Mouse (Mus musculus): ENCODE data around the gene Mapk14. TPM values are rescaled to one million over a fixed set of nuclear protein-coding genes. Genes with fewer than 3 reads are reported as not detected.
A peak's percentile ranks its signal among the peaks of the same experiment; 100 is the strongest.

Mapk14 gene
- polyA plus RNA-seq (2015; fragmentation: Nextera tagmentation; extraction: Ambion mirVana), result 30.8 and 32.5 TPM in 2 replicates

DNA sequence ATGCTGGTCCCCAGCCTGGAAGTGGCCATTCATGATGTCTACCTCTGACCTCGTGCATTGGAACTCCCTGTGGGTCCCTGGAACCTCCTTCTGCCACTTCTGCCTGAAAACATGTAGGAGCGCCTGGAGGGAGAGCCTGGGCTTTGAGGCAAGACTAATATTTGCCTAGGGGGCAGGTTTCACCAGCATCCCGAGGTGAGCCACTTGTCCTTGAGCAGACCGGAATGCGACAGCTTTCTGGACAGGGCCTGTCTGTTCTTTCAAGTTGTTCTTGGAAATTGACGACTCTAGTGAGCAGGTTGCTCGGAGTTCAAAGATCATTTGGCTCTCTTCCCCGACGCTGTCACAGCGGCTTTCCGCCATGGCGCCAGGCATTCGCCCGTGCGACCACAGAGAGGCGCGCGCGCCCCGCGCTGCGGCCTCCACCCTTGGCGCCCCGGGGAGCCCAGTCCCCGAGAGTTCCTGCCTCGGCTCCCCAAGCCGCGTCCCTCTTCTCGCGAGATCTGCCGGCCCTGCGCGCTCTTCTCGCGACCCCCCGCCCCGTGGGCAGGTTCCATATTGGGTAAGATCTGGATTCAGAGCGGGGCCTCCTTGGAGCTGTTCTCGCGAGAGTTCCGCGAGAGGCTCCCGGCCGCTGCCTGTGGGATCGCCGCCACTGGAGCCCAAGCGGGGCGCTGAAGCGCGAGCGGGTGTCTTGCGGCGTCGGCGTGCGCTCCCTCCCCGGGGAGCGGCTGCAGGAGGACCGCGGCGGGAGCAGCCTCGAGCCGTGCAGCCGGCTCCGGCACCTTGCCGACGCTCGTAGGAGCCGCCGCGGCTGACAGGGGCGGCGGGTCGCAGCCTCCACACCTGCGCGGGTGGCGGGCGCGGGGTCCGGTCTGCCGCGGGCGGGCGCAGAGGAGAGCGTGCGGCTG, at the start of gene Mapk14:
Mapk14 (plus strand) TSS at position 554 of the 911 bp plus-strand sequence.
- peak within 1 kb of the TSS; percentile 93 for H3K27ac ChIP-seq
- peak within 1 kb of the TSS; percentile 98 for H3K9ac ChIP-seq
- peaks cover 11% of the 10 kb centered on the region; the same call in 1 of the 2 replicates for H3K36me3 ChIP-seq
- ATAC-seq (ENCODE audit: low read depth) (peak; percentile 91), DNase-seq (peak; percentile 100)
- under 1% methylated on average over 79 of the region's 86 CpGs for whole genome bisulfite sequencing (ENCODE audit: insufficient replicate concordance)
- H3K4me1 ChIP-seq (replicated peaks), result peaks cover 59% of the 10 kb centered on the region
- H3K4me2 ChIP-seq, result peak within 1 kb of the TSS; percentile 90
- no peaks in the 10 kb centered on the region for H3K9me3 ChIP-seq (replicated peaks)
- no peaks in the 10 kb centered on the region for H3K27me3 ChIP-seq
- H3K4me3 ChIP-seq (replicated peaks), result peak within 1 kb of the TSS; percentile 100

DNA sequence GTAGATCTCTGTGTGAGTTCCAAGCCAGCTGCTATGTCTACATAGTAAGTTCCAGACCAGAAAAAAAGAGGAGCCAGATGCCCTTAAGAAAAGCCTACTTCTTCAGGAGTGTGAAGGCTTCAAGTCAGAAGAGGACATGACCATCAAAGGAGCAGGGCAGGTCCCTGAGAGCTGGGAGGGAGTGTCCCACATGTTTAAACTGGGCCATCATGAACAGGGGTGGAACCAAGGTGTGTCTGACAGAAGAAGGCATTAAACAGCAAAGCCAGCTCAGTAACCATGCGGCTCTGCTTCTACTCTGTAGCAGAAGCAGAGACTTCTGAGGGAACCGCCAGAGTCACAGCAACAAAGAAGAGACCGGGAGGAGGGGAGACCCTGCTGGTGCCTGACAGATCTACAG, 47.4 kb upstream of the Mapk14 start:
- ATAC-seq (ENCODE audit: low read depth), result no peak
- 41% methylated on average over 3 of the region's 3 CpGs for WGBS (ENCODE audit: insufficient replicate concordance)

DNA sequence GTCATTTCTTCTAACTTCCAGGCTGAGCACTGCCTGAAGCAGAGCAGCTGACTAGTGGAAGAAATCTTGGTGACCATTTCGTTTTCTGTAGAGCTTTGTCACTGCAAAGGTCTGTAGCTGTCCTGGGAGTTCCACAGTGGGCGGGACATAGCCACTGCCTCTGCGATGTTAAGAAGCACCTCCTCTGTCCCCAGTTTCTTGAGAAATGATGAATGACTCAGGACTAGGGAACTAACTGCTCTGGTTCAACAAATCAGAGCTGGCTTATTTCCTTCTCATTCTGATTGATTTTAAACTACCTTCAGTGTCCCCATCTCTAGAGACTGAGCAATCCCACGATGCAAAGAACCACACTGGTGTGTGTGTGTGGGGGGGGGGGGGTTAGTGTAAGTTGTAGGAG, 47.0 kb upstream of the Mapk14 start:
- DNase-seq (no peak), ATAC-seq (ENCODE audit: low read depth) (no peak)
- no peak overlapping the region for H3K9ac ChIP-seq
- no peak overlapping the region for H3K27ac ChIP-seq
- 26% methylated on average over 4 of the region's 4 CpGs for WGBS (ENCODE audit: insufficient replicate concordance)
- no peaks in the 10 kb centered on the region for H3K4me1 ChIP-seq (replicated peaks)
- H3K27me3 ChIP-seq, result peaks cover 17% of the 10 kb centered on the region; the same call in 1 of the 2 replicates
- H3K4me2 ChIP-seq, result no peak overlapping the region
- H3K4me3 ChIP-seq (replicated peaks), result no peak overlapping the region
- H3K9me3 ChIP-seq (replicated peaks), result no peaks in the 10 kb centered on the region
- H3K36me3 ChIP-seq, result no peaks in the 10 kb centered on the region

More for the DNA sequence above, 47.4 kb upstream of the Mapk14 start:
- H3K4me2 ChIP-seq, result no peak overlapping the region
- DNase-seq, result no peak
- H3K36me3 ChIP-seq, result no peaks in the 10 kb centered on the region
- H3K4me3 ChIP-seq (replicated peaks), result no peak overlapping the region
- no peak overlapping the region for H3K9ac ChIP-seq
- H3K4me1 ChIP-seq (replicated peaks), result no peaks in the 10 kb centered on the region
- H3K27me3 ChIP-seq, result peaks cover 17% of the 10 kb centered on the region; the same call in 1 of the 2 replicates
- no peaks in the 10 kb centered on the region for H3K9me3 ChIP-seq (replicated peaks)
- no peak overlapping the region for H3K27ac ChIP-seq

DNA sequence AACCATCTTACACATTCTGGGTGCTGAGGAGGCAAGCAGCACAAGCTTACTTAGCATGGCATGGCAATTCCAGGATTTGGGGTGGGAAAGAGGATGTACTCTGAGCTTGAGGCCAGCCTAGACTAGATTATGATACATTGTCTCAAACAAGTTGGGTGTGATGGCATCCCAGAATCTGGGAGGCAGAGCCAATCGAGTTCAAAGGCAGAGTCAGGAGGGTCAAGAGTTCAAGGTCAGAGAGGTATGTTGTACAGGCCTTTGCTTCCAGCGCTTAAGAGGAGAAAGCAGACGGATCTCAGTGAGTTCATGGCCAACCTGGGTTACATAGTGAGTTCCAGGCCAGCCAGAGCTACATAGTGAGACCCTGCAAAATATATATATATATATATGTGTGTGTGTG, 44.9 kb upstream of the Mapk14 start:
- ATAC-seq (ENCODE audit: low read depth) (no peak), DNase-seq (no peak)
- WGBS (ENCODE audit: insufficient replicate concordance), result 39% methylated on average over 3 of the region's 3 CpGs
- H3K36me3 ChIP-seq, result no peaks in the 10 kb centered on the region
- no peak overlapping the region for H3K4me3 ChIP-seq (replicated peaks)
- no peaks in the 10 kb centered on the region for H3K9me3 ChIP-seq (replicated peaks)
- H3K27ac ChIP-seq, result no peak overlapping the region
- H3K9ac ChIP-seq, result no peak overlapping the region
- H3K27me3 ChIP-seq, result peaks cover 17% of the 10 kb centered on the region; the same call in 1 of the 2 replicates
- H3K4me1 ChIP-seq (replicated peaks), result no peaks in the 10 kb centered on the region
- no peak overlapping the region for H3K4me2 ChIP-seq

DNA sequence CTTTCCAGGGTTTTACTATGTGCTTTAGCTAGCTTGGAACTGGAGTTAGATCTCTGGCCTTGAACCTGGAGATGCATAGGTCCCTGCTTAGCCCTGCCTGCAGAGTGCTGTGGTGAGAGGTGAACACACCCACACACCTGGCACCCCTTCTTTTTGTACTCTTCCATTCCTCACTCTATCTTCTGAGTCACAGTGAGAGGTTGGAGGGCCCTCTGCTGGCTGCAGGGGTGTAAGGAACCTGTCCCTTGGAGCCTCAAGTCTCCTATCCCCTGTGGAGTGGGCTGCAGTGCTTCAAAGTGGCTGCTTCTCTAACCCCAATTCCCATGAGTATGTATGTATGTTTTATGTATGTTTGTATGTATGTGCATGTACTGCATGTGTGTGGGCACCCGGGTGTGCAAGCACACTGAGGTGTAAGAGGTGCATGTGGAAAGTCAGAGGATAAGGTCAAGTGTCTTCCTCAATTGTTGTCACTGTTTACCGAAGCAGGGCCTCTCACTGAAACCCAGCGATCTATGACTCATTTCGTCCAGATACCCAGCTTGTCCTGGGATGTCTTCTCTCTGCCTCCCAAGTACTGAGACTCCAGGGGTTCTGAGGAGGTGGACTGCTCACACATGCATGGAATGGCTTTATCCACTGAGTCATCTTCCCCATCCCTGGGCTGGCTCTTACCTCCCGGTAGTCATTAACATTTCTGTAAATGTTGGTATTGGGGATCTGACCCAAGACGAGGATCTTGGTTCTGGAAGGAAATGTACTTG, 42.3 kb upstream of the Mapk14 start:
- no peak overlapping the region for H3K27ac ChIP-seq
- ATAC-seq (ENCODE audit: low read depth) (no peak), DNase-seq (peak; percentile 6)
- WGBS (ENCODE audit: insufficient replicate concordance), result 36% methylated on average over 6 of the region's 6 CpGs
- no peaks in the 10 kb centered on the region for H3K4me1 ChIP-seq (replicated peaks)
- no peak overlapping the region for H3K9ac ChIP-seq
- 0 out of 2 replicates have a peak, but pooled peaks cover 4% of the 10 kb centered on the region for H3K27me3 ChIP-seq
- H3K36me3 ChIP-seq, result no peaks in the 10 kb centered on the region
- H3K4me3 ChIP-seq (replicated peaks), result no peak overlapping the region
- no peak overlapping the region for H3K4me2 ChIP-seq
- H3K9me3 ChIP-seq (replicated peaks), result no peaks in the 10 kb centered on the region

DNA sequence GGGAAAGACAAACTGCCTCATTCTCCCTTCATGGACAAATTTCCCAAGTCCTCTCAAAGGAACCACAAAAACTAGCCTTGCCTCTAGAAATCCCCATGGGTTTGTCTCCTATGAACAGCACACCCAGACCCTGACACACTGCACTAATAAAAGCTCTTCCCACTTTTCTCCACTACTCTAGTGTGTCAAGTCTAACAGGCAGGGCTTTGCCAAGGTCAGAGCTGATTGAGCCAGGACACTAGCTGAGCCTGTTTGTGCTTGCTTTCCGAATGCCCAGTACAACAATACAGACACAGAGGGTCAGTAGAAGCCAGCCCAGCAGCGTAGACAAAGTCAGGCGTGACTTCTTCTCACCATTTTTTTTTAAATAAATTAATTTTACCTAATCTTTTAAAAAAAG, 40.9 kb upstream of the Mapk14 start:
- no peak overlapping the region for H3K4me2 ChIP-seq
- no peak for ATAC-seq (ENCODE audit: low read depth)
- no peaks in the 10 kb centered on the region for H3K4me1 ChIP-seq (replicated peaks)
- no peak overlapping the region for H3K9ac ChIP-seq
- no peak overlapping the region for H3K27ac ChIP-seq
- no peaks in the 10 kb centered on the region for H3K27me3 ChIP-seq
- H3K9me3 ChIP-seq (replicated peaks), result no peaks in the 10 kb centered on the region
- no peak overlapping the region for H3K4me3 ChIP-seq (replicated peaks)
- WGBS (ENCODE audit: insufficient replicate concordance), result 71% methylated on average over 3 of the region's 3 CpGs
- no peak for DNase-seq
- H3K36me3 ChIP-seq, result no peaks in the 10 kb centered on the region

DNA sequence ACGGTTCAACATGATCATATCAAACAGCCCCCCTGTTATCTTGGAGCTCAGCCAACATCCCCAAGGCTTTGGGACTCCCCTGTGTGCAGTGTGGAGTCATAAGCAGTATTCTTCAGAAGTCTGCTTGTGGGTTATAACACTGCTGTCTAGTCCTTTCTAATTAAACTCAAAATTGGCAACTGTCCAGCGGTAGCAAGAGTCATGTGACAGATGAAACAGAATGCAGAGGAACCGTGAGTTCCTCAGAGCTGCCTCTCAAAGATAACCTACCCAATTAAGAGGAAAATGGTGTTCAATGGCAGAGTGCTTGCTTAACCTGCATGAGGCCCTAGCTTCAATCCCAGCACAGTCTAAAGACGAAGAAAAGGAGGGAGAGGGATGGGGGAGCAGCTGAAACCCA, 33.2 kb upstream of the Mapk14 start:
- no peak for DNase-seq
- Histone ChIP-seq H3K4me1 (replicated peaks) (peaks cover 4% of the 10 kb centered on the region), H3K9ac (no peak overlapping the region), H3K4me3 (replicated peaks) (no peak overlapping the region), H3K4me2 (no peak overlapping the region), H3K27ac (no peak overlapping the region), H3K27me3 (no peaks in the 10 kb centered on the region), H3K36me3 (no peaks in the 10 kb centered on the region), H3K9me3 (replicated peaks) (no peaks in the 10 kb centered on the region)
- WGBS (ENCODE audit: insufficient replicate concordance), result 34% methylated on average over 4 of the region's 4 CpGs
- no peak for ATAC-seq (ENCODE audit: low read depth)

DNA sequence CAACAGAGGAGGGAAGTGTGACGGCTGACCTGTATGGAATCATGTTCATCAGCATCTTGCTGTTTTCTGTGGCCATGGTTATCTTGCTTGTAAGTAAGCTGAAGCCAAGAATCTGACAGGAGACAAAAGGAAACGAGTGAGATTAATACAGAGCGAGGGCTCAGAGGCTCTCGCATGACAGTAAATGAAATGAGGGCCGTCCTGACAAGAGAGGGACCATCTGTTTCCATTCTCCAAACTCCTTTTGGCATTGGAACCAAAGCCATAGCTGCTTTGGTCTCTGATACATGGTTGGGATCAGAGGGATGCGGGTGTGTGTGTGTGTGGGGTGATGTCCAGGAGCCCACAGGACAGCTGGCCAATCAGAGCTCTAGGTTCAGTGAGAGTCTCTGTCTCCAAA, 31.6 kb upstream of the Mapk14 start:
- no peak overlapping the region for H3K4me3 ChIP-seq (replicated peaks)

DNA sequence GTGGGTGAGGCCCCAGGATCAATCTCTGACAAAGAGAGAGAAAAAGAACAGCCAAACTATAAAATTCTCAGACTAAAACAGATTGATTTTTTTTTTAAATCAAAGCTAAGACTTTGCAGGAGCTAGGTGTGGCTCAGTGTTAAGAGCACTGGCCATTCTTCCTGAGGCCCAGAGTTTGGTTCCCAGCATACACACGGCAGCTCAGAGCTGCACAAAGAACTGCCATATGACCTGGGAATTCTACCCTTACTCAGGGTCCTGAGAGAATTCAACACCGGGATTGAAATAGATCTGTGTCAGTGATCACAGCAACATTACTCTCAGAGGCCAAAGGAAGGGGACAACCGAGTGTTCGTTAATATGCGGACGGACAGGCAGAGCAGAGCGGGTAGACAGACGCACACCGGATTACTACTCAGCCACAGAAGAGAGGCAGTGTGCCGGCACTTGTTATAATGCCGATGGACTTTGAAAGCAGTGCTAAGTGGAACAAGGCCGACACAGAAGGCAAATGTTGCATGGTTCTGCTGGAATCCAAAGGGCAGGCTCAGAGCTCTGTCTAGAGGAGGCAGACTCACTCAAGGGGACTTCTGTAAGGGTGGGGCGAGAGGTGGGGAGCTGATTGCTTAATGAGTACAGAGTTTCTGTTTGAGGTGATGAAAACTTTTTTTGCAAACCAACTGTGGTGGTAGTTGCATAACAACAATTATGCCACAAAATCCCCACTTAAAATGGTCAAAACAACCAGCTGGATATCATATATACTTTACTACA, 8.6 kb upstream of the Mapk14 start:
- H3K27me3 ChIP-seq, result no peaks in the 10 kb centered on the region
- peak; percentile 49 for ATAC-seq (ENCODE audit: low read depth)
- H3K9me3 ChIP-seq (replicated peaks), result no peaks in the 10 kb centered on the region
- 64% methylated on average over 13 of the region's 13 CpGs for WGBS (ENCODE audit: insufficient replicate concordance)
- peaks cover 16% of the 10 kb centered on the region; the same call in 1 of the 2 replicates for H3K4me1 ChIP-seq (replicated peaks)
- no peak overlapping the region for H3K9ac ChIP-seq
- H3K27ac ChIP-seq, result peak overlapping the region; percentile 72
- no peak for DNase-seq
- no peak overlapping the region for H3K4me3 ChIP-seq (replicated peaks)
- no peaks in the 10 kb centered on the region for H3K36me3 ChIP-seq
- no peak overlapping the region for H3K4me2 ChIP-seq

More for the DNA sequence above, 31.6 kb upstream of the Mapk14 start:
- Histone ChIP-seq H3K9ac (no peak overlapping the region), H3K4me2 (no peak overlapping the region), H3K27me3 (no peaks in the 10 kb centered on the region), H3K4me1 (replicated peaks) (peaks cover 4% of the 10 kb centered on the region), H3K9me3 (replicated peaks) (no peaks in the 10 kb centered on the region), H3K27ac (no peak overlapping the region), H3K36me3 (no peaks in the 10 kb centered on the region)
- no peak for ATAC-seq (ENCODE audit: low read depth)
- DNase-seq, result no peak
- WGBS (ENCODE audit: insufficient replicate concordance), result 50% methylated on average over 6 of the region's 6 CpGs

DNA sequence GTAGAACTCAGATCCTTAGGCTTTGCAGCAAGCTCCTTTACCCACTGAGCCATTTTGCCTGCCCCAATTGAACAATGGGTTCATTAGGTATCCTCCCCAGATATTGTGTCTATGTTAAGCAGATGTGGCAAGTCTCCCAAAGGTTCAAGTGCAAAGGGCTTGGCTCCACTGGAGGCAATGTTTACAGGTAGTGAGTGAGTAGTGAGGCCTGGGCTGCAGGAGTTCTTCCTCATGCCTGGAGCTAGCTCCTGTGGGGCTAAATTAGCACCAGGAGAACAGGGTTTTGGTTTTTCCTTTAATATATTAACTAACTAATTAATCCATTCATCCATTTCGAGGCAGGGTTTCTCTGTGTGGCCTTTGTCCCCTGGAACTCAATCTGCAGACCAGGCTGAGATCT, 7.5 kb upstream of the Mapk14 start:
- H3K4me3 ChIP-seq (replicated peaks), result no peak overlapping the region
- no peaks in the 10 kb centered on the region for H3K36me3 ChIP-seq
- no peak for DNase-seq
- H3K9me3 ChIP-seq (replicated peaks), result no peaks in the 10 kb centered on the region
- ATAC-seq (ENCODE audit: low read depth), result no peak
- H3K27ac ChIP-seq, result peak overlapping the region; percentile 72; the same call in 1 of the 2 replicates
- H3K4me2 ChIP-seq, result no peak overlapping the region
- 57% methylated on average over 1 of the region's 1 CpGs for WGBS (ENCODE audit: insufficient replicate concordance)
- H3K27me3 ChIP-seq, result no peaks in the 10 kb centered on the region
- no peak overlapping the region for H3K9ac ChIP-seq
- H3K4me1 ChIP-seq (replicated peaks), result peaks cover 16% of the 10 kb centered on the region; the same call in 1 of the 2 replicates

DNA sequence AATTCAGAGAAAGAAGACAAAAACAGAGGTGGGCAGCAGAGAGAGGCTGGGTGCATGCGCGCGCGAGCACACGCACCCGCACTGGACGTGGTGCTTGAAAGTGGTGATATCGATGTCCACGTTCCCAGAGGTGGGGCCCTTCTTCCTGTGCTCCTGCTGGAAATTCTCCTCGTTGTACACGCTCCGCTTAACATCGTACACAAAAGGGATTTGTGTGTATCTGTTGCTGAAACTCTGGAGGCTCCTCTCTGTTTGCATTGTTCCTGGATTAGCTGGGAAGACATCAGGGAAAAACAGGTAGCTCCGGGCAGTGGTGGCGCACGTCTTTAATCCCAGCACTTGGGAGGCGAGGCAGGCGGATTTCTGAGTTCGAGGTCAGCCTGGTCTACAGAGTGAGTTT, 6.5 kb upstream of the Mapk14 start:
- Histone ChIP-seq H3K36me3 (no peaks in the 10 kb centered on the region), H3K27me3 (no peaks in the 10 kb centered on the region), H3K4me3 (replicated peaks) (no peak overlapping the region), H3K4me2 (no peak overlapping the region), H3K9ac (no peak overlapping the region), H3K4me1 (replicated peaks) (peaks cover 23% of the 10 kb centered on the region), H3K9me3 (replicated peaks) (no peaks in the 10 kb centered on the region), H3K27ac (no peak overlapping the region)
- WGBS (ENCODE audit: insufficient replicate concordance), result 76% methylated on average over 19 of the region's 19 CpGs
- ATAC-seq (ENCODE audit: low read depth) (no peak), DNase-seq (no peak)

Data from liver, embryonic 13.5 days (tissue).